Mouse (Mus musculus): ENCODE measurements around the gene Gm28710.

Gm28710 gene

DNA sequence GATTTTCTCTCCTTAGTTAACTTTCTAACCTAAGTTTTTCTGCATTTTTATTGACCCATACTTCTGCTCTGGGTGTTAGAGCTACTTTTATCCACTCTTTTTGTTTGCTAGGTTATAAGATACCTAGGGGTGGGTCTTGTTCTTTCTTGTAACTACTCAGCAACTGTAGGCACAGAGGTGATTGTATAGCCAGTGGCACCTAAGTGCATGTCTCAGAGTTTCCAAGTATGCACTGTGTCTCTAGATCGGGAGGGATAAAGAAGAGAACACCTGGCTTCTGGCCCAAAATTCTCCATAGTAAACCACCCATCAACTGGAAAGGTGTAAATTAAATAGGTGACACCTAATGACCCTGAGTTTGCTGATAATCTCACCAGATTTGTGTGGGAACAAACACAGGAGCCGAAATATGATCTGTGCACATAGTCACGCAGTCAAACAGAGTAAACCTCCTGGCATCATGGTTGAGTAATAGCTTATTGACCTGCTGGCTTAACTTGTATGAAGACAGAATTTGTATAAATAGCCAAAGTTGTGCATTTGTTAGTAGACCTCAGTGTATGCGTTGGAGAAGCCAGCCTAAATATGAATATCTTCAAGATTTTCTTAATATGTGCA, at the start of gene Gm28710:
TSS of gene Gm28710 (plus strand) at position 568 of the 618 bp plus-strand sequence.
- no peak for DNase-seq

DNA sequence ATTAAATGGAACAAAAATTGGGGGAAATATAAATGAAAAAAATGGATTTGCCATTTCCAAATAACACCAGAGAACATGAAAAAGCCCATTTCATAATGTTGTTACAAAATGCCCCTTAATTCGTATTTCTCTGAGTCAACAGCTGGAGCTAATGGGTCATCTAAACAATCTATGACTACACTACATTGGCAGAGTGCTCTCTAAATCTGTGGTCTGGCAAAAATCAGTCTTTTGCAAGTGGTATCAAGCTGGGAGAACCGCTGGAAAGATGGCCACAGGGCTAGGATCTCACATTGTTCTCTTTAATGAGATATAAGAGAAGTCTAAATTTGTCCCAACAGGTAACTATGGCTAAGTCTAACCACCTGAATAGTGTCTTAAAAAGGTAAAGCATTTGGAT, 14.4 kb upstream of the Gm28710 start:
- no peak for DNase-seq

DNA sequence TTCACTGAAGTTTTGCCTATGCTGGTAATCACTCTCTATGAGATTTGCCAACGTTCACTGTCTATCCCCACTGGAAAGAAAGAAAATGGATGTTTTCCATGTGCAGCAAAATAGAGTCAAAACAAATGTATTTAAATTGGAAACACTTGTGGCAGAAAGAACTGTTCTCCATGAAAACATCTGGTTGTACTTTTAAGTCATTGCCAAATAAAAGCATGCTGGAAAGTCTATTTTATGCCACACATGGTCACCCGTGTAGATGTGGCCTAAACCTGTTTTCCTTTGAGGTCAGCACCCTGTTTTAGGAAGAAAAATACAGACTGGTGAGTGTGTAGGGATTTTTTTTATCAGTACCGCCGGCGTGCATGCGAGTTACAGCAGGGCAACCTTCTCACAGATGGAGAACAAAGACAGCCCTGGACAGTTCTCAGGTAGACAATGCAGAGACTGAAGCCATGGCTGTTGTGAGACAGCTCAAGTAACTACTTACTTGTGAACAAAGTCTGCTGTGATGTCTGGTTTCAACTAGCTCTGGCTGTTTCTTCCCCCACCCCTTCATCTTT, 12.9 kb upstream of the Gm28710 start:
- no peak for DNase-seq

DNA sequence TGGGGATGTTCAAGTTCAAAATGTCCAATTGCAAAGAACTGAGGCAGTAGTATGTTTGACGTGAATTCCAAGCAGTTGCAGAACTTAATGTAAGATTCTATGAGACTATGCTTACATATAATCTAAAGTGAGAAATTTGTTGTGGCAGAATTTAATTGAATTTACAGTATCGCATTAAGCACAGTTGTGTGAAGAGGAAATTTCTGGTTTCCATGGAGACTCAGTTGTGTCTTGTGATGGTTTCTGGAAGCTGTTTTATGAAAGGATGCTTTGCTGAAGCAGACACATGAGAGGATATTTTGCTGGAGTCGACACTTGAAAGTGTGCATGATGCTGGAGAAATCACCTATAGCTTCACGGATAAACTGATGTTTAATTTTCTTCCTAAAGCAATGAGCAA, 6.0 kb upstream of the Gm28710 start:
- no peak for DNase-seq

DNA sequence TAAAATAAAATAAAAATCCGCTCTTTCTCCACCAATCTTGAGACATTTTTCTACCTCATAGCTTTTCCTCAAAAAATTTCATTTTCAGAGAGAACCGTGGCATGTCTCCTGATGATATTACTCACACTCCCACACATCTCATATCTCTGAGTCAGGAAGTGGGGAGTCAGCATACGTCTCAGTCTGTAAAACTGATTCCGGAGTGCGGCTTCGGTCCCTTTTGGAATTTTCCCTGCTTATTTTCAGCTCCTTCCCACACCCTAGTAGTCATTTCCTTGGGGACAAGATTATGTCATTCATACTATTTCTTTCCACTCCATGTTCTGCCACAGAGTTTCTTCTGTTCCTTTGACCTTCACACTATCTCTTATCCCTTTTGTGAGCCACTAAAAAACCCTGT, 3.4 kb downstream of the Gm28710 start:
- no peak for DNase-seq

DNA sequence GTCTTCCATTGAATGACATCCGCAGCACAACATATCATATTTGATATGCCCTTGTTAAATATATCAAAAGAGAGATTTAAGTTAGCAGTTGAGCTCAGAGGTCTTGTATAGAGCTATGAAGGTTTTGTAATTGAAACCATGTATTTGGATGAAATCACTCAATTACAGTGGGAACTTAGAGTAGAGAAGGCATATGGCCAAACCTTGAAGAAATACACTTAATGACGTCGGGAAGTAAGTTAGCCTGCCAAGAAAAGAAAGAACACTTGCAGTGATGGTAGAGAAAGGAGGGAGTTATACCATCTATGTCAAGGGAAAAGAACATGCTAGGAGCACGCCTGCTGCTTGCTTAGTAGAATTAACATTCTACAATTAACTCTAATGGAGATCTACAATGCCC, 11.1 kb downstream of the Gm28710 start:
- DNase-seq, result no peak

DNA sequence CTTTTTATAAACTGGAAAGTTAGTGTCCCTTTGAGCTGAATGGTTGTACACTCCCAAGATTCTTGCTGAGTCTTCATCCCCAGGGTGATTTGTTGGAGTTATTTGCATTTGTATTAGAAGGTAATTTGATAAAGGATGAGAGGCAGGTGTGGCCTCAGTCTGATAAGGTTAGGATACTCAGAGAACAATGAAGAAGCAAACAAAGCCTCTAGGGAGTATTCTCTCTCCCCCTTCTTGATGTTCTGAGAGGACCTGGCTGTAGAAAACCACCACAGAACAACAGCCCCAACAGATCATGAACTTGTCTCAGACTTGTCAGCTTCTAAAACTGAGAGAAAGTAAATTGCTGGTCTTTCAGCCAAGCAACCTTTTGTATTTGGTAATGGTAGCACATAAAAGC, 47.4 kb downstream of the Gm28710 start:
- no peak for DNase-seq

DNA sequence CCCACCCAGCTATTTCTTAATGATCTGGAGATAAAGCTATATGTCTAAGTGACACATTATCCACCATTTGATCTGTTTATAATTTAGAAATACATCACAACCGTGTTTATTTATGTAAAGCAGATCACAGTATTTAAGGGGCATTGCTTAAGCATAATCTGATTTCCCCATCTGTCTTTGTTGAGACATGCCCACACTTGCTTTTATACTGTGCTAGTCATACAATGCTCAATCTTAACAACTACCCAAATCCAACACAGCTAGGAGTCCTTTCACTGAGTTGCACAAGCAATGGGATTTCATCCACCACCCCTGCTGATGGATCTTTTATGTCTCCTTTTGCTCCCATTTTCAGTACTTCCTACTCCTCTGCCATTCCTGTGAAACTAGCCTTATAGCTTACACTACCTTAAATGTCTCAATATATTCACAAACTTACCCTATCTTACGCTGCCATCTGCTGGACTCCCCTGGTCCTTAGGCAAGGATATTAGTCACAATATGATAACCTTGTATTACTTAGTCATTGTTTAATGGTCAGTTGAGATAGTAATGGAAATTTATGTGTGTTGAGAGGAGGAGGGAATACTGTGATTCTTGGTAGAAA, 77.8 kb downstream of the Gm28710 start:
- no peak for DNase-seq

DNA sequence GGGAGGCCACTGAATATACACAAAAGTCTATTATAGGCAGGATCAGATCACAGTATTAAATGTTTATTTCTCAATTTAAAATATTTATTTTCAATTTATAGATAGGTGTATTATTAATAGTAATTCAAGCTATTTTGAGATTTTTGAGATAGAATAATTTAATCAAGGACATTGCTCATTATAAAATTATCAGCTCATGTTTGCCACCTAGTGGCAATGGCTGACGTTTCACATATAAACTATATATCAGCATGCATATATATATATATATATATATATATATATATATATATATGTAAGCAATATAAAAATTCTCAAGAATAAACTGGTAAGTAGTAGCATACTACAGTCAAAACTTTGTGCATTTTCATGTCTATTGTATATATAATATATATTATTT, 102.6 kb downstream of the Gm28710 start:
- no peak for DNase-seq

DNA sequence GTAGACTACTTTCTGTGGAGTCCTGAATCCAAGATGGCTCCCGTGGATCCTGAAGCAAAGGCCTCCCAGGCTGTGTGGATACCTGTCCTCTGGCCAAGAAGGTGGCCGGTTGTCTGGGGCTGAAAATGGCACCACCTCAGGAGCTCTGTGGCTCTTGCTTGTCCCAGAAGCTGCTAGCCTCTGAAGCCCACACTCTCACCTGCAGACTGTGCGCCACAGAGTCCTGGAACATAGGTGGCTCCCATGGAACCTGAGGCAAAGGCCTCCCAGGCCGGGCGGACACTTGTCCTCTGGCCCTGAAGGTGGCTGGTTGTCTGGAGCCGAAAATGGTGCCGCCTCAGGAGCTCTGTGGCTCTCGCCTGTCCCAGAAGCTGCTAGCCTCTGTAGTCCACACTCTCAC, 128.2 kb downstream of the Gm28710 start:
- no peak for DNase-seq

DNA sequence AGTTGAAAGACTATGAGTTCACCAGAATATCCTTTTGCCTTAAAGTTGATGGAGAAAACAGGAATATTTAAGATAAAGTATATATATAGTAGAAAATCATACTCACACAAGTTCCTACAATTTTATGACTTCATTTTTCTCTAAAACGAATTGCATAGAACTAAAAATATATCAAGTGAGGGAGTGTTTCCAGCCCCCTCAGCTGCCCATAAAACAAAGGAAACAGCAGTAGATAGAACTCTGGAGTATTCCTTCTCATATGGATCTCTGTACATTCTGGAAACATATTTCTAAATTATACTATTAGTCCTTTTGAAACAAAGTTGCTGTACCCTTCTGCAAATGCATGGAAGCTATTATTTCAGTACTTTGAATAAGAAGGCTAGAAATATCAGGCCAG, 130.9 kb downstream of the Gm28710 start:
- no peak for DNase-seq

Measured in thymus, adult 18-20 months (tissue).